Mouse (Mus musculus) monocyte, adult 2 months (primary cell): ENCODE data around the gene Slc6a6.

Source experiments
- DNase-seq, 2 experiments: peaks; one replicate each; pipeline ENCODE4 v3.0.0; 2022; ENCODE audit warnings: low spot score in 2 of 2, low read depth in 1 of 2

Slc6a6 gene

GRCm38 (mm10) chr6:91700823-91701621 is 17.2 kb downstream of the Slc6a6 start:
- DNase-seq, result no peak

- no peak for DNase-seq
Observed at GRCm38 (mm10) chr6:91703459-91703858, 19.6 kb downstream of the Slc6a6 start.

GRCm38 (mm10) chr6:91704446-91704845 is 20.6 kb downstream of the Slc6a6 start:
- DNase-seq, result no peak

- no peak for DNase-seq
Observed at GRCm38 (mm10) chr6:91705651-91706050, 21.8 kb downstream of the Slc6a6 start.

- DNase-seq, result peak; percentile 35 to 39
Observed at GRCm38 (mm10) chr6:91706072-91706776, 22.4 kb downstream of the Slc6a6 start.

GRCm38 (mm10) chr6:91707276-91707885 is 23.5 kb downstream of the Slc6a6 start:
- no peak for DNase-seq

- no peak for DNase-seq
Observed at GRCm38 (mm10) chr6:91707886-91708564, 24.2 kb downstream of the Slc6a6 start.

- no peak for DNase-seq
Observed at GRCm38 (mm10) chr6:91708919-91709318, 25.1 kb downstream of the Slc6a6 start.

GRCm38 (mm10) chr6:91710345-91710930 is 26.6 kb downstream of the Slc6a6 start:
- DNase-seq, result no peak

- no peak for DNase-seq
Observed at GRCm38 (mm10) chr6:91712097-91712854, 28.4 kb downstream of the Slc6a6 start.

- peak; percentile 86 to 94 for DNase-seq
Observed at GRCm38 (mm10) chr6:91712855-91713331, 29.0 kb downstream of the Slc6a6 start.

GRCm38 (mm10) chr6:91713370-91713896 is 29.6 kb downstream of the Slc6a6 start:
- DNase-seq, result no peak

- no peak for DNase-seq
Observed at GRCm38 (mm10) chr6:91715023-91715422, 31.2 kb downstream of the Slc6a6 start.

- DNase-seq, result peak; percentile 65 to 77
Observed at GRCm38 (mm10) chr6:91715988-91716810, 32.3 kb downstream of the Slc6a6 start.

- no peak for DNase-seq
Observed at GRCm38 (mm10) chr6:91718067-91718466, 34.2 kb downstream of the Slc6a6 start.

GRCm38 (mm10) chr6:91718603-91719002 is 34.8 kb downstream of the Slc6a6 start:
- DNase-seq, result no peak

GRCm38 (mm10) chr6:91719042-91719747 is 35.3 kb downstream of the Slc6a6 start:
- no peak for DNase-seq

GRCm38 (mm10) chr6:91719865-91720533 is 36.1 kb downstream of the Slc6a6 start:
- no peak for DNase-seq
